Mouse (Mus musculus) lung, adult 2 months (tissue): ENCODE data around the gene Gas2. TPM values are rescaled to one million over a fixed set of nuclear protein-coding genes. Genes with fewer than 3 reads are reported as not detected.

ENCODE experiments used
- DNase-seq: peaks from one replicate; pipeline ENCODE4 v3.0.0; 2022
- H3K4me1 ChIP-seq: fragments of 200-500 bp; 2 replicates; pipeline ENCODE4 v1.6.1; 2011; ENCODE audit warnings: low read length; ENCODE audit not compliant: control insufficient read depth, insufficient read depth
- H3K4me3 ChIP-seq: fragments of 200-500 bp; replicated peaks from 2 replicates; pipeline ENCODE3; 2011; ENCODE audit warnings: low read depth, mild to moderate bottlenecking, control low read depth, low read length; ENCODE audit errors: extremely low read depth
- CTCF ChIP-seq: fragments of 200-500 bp; IDR thresholded peaks from 2 replicates; pipeline ENCODE4 v1.5.1; 2011; ENCODE audit warnings: mild to moderate bottlenecking, low read length, control low read depth; ENCODE audit not compliant: insufficient read depth
- POLR2A ChIP-seq: fragments of 200-500 bp; IDR thresholded peaks from 2 replicates; pipeline ENCODE4 v1.6.1; 2011; ENCODE audit warnings: low read depth, mild to moderate bottlenecking, control low read depth, low read length, borderline replicate concordance; ENCODE audit errors: extremely low read depth
- WGBS: fragments of 180-500 bp; shearing (Covaris S2); methylation state at CpG from one replicate; pipeline ENCODE4 v1.1.7; 2018; 5-methylcytosine and 5-hydroxymethylcytosine counted together
- polyA plus RNA-seq: library from polyadenylated mRNA; depleted of rRNA; stranded (reverse); fragments of >200 nt; gene quantifications from 2 replicates; pipeline ENCODE4 v1.2.3, GENCODE M21; 2012

Gene Gas2
- polyA plus RNA-seq, 1 experiment = 1.5 TPM

DNA sequence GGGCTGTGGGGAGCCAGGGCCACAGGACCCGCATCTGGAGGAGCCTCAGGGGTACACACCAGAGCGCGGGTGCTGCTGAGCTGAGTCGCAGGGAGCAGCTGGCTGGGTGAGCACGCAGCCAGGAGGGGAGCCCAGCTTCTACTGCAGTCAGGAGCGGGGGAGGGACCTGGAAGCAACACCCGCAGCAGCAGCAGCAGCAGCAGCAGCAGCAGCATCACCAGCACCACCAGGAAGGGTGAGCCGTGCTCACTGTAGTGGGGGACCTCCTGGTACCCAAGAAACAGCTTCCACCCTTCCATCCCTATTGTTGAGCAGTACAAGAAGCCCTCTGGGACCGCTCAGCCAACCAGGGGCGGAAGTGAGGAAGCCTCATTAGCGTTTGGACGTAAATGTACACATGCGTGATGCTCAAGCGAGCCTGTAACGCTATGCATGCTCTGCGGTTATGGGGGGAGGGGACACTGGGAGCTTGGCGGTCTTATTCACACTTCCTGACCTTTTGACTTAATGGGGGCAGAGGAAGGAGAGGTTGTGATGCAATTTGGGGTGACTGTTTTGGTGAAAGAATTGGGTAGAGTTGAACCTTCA is 17.4 kb downstream of the Gas2 start:
- no peaks in the 10 kb centered on the region for H3K4me1 ChIP-seq
- TF ChIP-seq POLR2A = no peak
- TF ChIP-seq CTCF = no peak
- peak overlapping the region; percentile 17 for H3K4me3 ChIP-seq
- DNase-seq = peak; percentile 2
- WGBS = 1% methylated on average over 17 of the region's 17 CpGs

DNA sequence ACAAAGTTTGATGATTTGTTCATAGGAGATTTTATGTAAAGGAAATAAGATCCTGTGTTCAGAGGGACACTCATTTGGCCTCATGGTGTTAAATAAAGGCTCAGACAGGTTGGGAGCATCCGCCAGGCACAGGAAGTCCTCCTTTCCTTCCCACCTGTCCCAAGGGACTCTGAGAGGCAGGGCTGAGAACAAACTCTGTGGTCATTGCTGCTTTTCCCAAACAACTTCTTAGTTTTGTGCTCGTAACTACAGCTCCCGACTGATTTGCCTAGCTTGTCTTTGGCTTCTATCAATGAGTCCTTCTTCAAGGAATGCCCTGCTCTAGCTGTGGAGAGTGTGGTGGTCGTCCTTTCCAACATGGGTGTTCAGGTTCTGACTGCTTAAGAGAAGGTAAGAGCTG is 18.3 kb downstream of the Gas2 start:
- 68% methylated on average over 4 of the region's 4 CpGs for WGBS
- Histone ChIP-seq H3K4me3 (no peak overlapping the region), H3K4me1 (no peaks in the 10 kb centered on the region)
- DNase-seq = no peak
- TF ChIP-seq POLR2A = no peak
- no peak for TF ChIP-seq CTCF

DNA sequence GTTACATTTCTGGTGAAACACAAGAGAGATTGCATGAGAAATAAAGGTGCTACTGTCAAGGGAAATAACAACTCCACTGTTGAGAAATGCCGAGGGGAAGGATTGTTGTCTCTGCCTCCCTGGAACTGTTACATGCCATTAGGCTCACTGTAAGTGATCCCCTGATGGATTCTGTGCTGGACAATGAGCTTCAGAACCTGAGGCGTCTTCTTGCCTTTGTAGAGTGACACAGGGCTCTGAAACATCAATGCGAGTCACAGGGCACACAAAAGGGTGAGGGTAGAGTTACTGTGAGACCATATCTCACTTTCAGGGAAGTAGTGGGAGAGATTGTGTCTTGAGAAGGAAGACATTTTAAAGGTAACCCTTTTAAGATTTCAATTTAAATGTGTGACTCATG is 23.5 kb downstream of the Gas2 start:
- Histone ChIP-seq H3K4me3 (no peak overlapping the region), H3K4me1 (no peaks in the 10 kb centered on the region)
- WGBS = 75% methylated on average over 3 of the region's 3 CpGs
- no peak for TF ChIP-seq POLR2A
- TF ChIP-seq CTCF = no peak
- DNase-seq = no peak

DNA sequence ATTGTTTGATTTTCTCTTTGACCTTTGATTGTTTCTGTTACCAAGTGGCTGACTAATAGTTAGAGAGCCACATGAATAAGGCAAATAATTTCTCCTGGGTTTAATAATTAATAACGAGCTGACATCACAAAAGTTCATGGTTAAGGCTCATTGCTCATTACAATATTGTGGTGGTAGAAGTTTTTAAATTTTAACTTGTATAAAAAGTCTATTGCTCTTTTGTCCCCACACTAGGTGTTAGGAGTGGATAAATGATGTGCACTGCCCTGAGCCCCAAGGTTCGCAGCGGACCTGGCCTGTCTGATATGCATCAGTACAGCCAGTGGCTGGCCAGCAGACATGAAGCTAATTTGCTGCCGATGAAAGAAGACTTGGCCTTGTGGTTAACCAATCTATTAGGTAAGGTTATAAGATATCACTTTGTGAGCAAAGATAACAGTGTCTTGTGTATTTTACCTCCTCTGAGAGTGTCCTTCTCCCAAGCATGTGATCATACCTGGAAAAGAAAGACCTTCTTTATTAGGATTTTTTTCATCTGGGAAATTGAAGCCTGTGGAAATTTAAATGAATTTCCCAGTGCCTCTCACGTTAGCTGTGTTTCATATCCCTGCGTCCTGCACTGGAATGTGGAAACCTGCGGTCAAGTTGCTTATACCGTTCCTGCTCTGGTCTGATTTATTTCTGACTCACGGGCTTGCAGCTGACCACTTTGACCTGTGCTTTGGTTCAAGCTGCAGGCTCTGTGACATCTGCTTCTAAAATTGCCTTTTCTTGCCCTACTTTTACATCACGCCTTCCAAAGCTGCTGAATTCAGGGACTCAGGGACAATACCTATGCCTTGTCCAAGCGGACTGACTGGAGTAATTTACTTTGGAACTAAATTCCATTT is 26.1 kb downstream of the Gas2 start:
- no peaks in the 10 kb centered on the region for H3K4me1 ChIP-seq
- TF ChIP-seq CTCF (no peak), POLR2A (no peak)
- no peak overlapping the region for H3K4me3 ChIP-seq
- WGBS = 79% methylated on average over 11 of the region's 11 CpGs
- DNase-seq = no peak

DNA sequence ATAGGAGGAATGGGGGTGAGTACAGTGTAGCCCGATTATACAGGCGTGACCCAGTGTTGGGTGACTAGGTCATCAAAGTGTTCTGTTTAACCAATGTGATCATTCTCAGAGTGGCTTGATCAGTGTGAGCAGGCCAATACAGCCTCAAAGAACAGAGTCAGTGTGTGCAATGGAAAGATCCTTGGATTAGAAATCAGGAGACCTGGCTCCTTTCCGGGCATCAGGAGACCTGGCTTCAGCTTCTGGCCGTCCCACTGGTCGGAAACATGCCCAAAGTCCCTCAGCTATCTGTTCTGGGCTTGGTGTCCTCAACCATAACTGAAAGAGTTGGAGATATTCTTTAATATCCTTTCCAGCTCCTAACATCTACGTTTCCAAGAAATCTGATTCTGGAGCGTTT is 27.8 kb downstream of the Gas2 start:
- DNase-seq = no peak
- no peak overlapping the region for H3K4me3 ChIP-seq
- 85% methylated on average over 7 of the region's 7 CpGs for WGBS
- no peak for TF ChIP-seq CTCF
- no peak for TF ChIP-seq POLR2A
- no peaks in the 10 kb centered on the region for H3K4me1 ChIP-seq

DNA sequence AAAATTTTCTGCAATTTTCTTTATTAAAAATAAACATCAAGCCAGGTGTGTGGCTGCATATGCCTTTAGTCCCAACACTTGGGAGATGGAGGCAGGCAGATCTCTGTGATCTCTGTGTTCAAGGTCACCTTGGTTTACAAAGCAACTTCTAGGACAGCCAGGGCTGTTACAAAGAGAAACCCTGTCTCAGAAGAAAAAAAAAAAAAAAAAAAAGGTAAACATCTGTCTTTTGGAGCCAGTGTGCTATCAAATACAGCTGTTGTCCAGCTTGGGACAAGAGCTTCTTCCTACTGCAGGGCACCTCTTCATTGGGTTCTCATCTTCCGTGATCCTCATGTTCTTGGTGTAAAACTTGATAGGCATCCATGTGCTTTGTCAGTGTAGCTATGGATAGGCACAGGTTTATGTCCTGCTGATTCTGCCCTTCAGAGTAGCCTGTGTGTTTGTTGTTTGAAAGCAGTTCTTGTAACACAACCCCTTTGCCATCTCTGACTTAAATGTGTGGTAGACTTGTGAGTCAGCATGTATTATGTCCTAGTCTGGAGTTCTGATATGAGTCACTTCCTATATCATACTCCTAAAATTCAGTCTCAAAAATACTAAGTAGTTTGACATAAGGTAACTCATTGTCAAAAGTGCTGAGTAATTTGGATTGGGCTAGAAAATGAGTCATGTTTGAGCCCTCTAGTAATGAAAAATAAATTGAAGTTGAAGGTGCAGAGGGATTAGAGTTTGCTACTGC is 30.6 kb downstream of the Gas2 start:
- DNase-seq = no peak
- no peaks in the 10 kb centered on the region for H3K4me1 ChIP-seq
- H3K4me3 ChIP-seq = no peak overlapping the region
- 81% methylated on average over 1 of the region's 1 CpGs for WGBS
- TF ChIP-seq CTCF (no peak), POLR2A (no peak)

DNA sequence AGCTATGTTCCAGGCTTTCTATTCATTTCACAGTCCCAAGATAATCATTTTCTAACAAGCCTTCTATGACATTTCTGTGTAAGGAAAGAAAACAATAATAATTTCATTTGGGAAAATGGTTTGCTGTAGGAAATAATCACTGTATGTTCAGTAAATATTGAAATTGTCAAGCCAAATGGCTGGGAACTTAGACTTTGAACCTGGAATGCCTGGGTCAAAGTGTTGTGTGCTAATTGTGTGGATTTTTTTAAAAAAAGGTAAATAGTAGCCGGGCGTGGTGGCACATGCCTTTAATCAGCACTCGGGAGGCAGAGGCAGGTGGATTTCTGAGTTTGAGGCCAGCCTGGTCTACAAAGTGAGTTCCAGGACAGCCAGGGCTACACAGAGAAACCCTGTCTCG is 31.2 kb downstream of the Gas2 start:
- Histone ChIP-seq H3K4me3 (no peak overlapping the region), H3K4me1 (no peaks in the 10 kb centered on the region)
- no peak for DNase-seq
- 79% methylated on average over 4 of the region's 4 CpGs for WGBS
- TF ChIP-seq POLR2A = no peak
- TF ChIP-seq CTCF = no peak

DNA sequence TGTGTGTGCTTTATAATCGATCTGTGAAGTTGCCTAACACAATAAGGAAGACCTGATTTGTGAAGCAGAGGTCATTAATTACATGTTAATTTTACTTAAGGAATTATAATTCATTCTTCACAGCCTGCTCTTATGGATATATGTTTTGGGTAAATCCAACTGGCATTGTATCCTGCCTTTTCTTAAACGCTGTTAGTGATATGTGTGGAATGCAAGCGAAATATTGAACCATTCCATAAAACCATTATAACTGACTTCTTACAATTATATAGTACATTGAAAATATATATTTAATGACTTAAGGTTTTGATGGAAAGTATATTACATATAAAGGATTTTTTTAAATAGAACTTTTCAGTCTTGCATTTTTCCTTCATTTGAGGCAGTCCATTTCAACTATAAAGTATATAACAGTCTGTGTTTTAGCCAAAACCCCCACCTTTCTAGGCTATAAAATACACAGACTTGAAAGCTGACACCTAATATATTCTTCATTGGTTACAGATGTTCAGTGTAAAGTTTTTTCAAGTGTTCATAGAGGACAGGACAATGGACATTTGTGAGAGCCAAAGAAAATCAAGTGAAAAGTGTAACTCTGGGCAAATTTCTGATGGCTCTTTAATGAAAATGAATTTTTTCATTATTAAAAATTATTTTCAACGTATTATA is 32.5 kb downstream of the Gas2 start:
- TF ChIP-seq CTCF (no peak), POLR2A (no peak)
- no peaks in the 10 kb centered on the region for H3K4me1 ChIP-seq
- no peak for DNase-seq
- no peak overlapping the region for H3K4me3 ChIP-seq
- 75% methylated on average over 4 of the region's 4 CpGs for WGBS

DNA sequence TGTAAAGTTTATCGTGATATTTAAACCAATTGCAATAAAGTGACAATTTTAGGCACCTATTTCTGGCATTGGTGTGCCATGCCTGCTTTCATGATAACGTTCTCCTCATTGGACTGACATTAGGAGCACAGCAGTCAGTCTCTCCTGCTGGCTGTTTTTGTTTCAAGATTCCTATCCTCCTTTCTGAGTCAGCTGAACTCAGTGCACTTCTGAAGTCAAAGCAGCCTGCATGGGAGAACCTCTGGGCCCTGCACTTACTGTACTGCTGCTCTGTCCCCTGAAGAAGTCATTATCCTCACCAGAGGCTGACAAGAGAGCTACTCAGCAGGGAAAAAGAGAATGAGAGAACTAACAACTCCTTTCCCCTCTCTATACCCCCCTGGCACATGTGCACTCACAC is 33.1 kb downstream of the Gas2 start:
- DNase-seq = no peak
- Histone ChIP-seq H3K4me3 (no peak overlapping the region), H3K4me1 (no peaks in the 10 kb centered on the region)
- TF ChIP-seq CTCF (no peak), POLR2A (no peak)
- 53% methylated on average over 2 of the region's 2 CpGs for WGBS
